Mouse (Mus musculus) liver, adult 2 months (tissue): ENCODE results near the gene Lats2. TPM values are rescaled to one million over a fixed set of nuclear protein-coding genes. Genes with fewer than 3 reads are reported as not detected.

Source experiments
- DNase-seq: peaks from one replicate; pipeline ENCODE4 v3.0.0-alpha.2; 2011; ENCODE audit warnings: low read depth, low spot score; ENCODE audit errors: extremely low read depth
- H3K27ac ChIP-seq: fragments of 200-500 bp; replicated peaks from 2 replicates; pipeline ENCODE4 v1.5.1; 2012; ENCODE audit warnings: low read depth, mild to moderate bottlenecking, control low read depth, inconsistent platforms, low read length; ENCODE audit not compliant: insufficient read depth
- H3K27me3 ChIP-seq: fragments of 200-500 bp; 2 replicates; pipeline ENCODE4 v1.6.1; 2012; ENCODE audit warnings: mild to moderate bottlenecking, moderate library complexity, low read length, inconsistent platforms; ENCODE audit not compliant: control insufficient read depth, insufficient read depth
- H3K36me3 ChIP-seq: fragments of 200-500 bp; 2 replicates; pipeline ENCODE4 v1.6.1; 2012; ENCODE audit warnings: low read length, inconsistent platforms; ENCODE audit not compliant: control insufficient read depth, insufficient read depth
- H3K4me1 ChIP-seq: fragments of 200-500 bp; 2 replicates; pipeline ENCODE4 v1.6.1; 2011; ENCODE audit warnings: low read length; ENCODE audit not compliant: control insufficient read depth, insufficient read depth
- H3K4me3 ChIP-seq: fragments of 200-500 bp; 2 replicates; pipeline ENCODE4 v1.5.1; 2011; ENCODE audit warnings: low read depth, mild to moderate bottlenecking, control low read depth, low read length, moderate library complexity; ENCODE audit not compliant: insufficient read depth
- H3K79me2 ChIP-seq: fragments of 200-500 bp; 2 replicates; pipeline ENCODE4 v1.6.1; 2012; ENCODE audit warnings: inconsistent platforms, mild to moderate bottlenecking, low read length, moderate library complexity; ENCODE audit not compliant: control insufficient read depth, insufficient read depth
- H3K9ac ChIP-seq: fragments of 200-500 bp; 2 replicates; pipeline ENCODE4 v1.6.1; 2012; ENCODE audit warnings: low read depth, mild to moderate bottlenecking, control low read depth, inconsistent platforms, low read length
- CTCF ChIP-seq: fragments of 200-500 bp; IDR thresholded peaks from 2 replicates; pipeline ENCODE4 v1.5.1; 2011; ENCODE audit warnings: low read depth, low read length, control low read depth
- POLR2A ChIP-seq: fragments of 200-500 bp; IDR thresholded peaks from 2 replicates; pipeline ENCODE4 v1.6.1; 2011; ENCODE audit warnings: low read length, control low read depth; ENCODE audit not compliant: insufficient read depth; ENCODE audit errors: extremely low read depth
- WGBS: fragments of 180-500 bp; shearing (Covaris S2); methylation state at CpG from one replicate; pipeline ENCODE4 v1.1.7; 2018; 5-methylcytosine and 5-hydroxymethylcytosine counted together
- polyA plus RNA-seq: library from polyadenylated mRNA; depleted of rRNA; stranded (reverse); fragments of >200 nt; gene quantifications from 2 replicates; pipeline ENCODE4 v1.2.3, GENCODE M21; 2012; rRNA removed
- total RNA-seq: library from RNA; depleted of rRNA; stranded (reverse); fragments of >200 nt; gene quantifications from 2 replicates; pipeline ENCODE4 v1.2.3, GENCODE M21; 2014; rRNA removed

Gene Lats2
- total and polyA plus RNA-seq, 2 experiments = 8.6 to 8.8 TPM

- Histone ChIP-seq H3K27me3 (no peaks in the 10 kb centered on the region), H3K4me3 (no peak overlapping the region), H3K36me3 (peaks cover 4% of the 10 kb centered on the region), H3K4me1 (no peaks in the 10 kb centered on the region), H3K79me2 (peaks cover 11% of the 10 kb centered on the region; the same call in 1 of the 2 replicates), H3K27ac (no peak overlapping the region), H3K9ac (no peak overlapping the region)
- no peak for DNase-seq
- TF ChIP-seq CTCF (no peak), POLR2A (no peak)
These were observed 108.7 kb downstream of the Lats2 start for GRCm38 (mm10) chr14:57649501-57649900.

DNA sequence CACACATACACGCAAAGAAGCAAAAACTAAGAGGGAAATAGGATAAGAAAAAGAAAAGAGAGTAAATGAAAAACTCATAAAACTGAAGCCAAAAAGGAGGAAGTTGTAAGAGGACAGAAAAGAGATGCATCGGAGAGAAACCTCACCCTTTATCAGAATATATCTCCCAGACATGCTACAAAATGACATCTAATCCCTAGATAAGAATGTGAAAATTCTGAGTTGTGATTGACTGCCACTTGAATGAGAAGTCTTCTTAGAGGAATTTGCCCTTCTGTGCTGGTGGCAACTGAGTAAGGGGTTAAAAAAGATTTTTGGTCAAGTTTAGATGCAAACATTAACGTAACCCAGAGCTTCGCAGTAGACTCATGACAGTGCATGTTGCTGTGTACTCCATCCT, 112.0 kb downstream of the Lats2 start:
- 91% methylated on average over 4 of the region's 4 CpGs for WGBS
- H3K27ac ChIP-seq = no peak overlapping the region
- H3K36me3 ChIP-seq = peaks cover 12% of the 10 kb centered on the region
- TF ChIP-seq POLR2A = no peak
- TF ChIP-seq CTCF = no peak
- H3K79me2 ChIP-seq = peaks cover 8% of the 10 kb centered on the region; the same call in 1 of the 2 replicates
- H3K4me1 ChIP-seq = no peaks in the 10 kb centered on the region
- H3K4me3 ChIP-seq = no peak overlapping the region
- no peak for DNase-seq
- H3K27me3 ChIP-seq = no peaks in the 10 kb centered on the region
- no peak overlapping the region for H3K9ac ChIP-seq

Other genes with a start within 250 kb of the Lats2 start
- not detected in 2 replicates for gene Il17d, start 233.6 kb downstream of the Lats2 start, total RNA-seq
- 0.17 TPM in 2 replicates for gene Il17d, start 233.6 kb downstream of the Lats2 start, polyA plus RNA-seq
- gene Eef1akmt1, start 186.8 kb downstream of the Lats2 start, total RNA-seq = 11.6 and 11.7 TPM in 2 replicates
- gene Eef1akmt1, start 186.8 kb downstream of the Lats2 start, polyA plus RNA-seq = 5.6 and 6.2 TPM in 2 replicates
- gene Xpo4, start 93.0 kb downstream of the Lats2 start, total RNA-seq = 8.0 and 8.1 TPM in 2 replicates
- gene Xpo4, start 93.0 kb downstream of the Lats2 start, polyA plus RNA-seq = 1.5 and 1.6 TPM in 2 replicates
- not detected in 2 replicates for gene Gm49361, start 12.3 kb downstream of the Lats2 start, total RNA-seq
- 0.07 TPM in 1 of 2 replicates, not detected in the other for gene Gm49361, start 12.3 kb downstream of the Lats2 start, polyA plus RNA-seq
- 15.2 and 18.8 TPM in 2 replicates for gene Sap18, start 39.8 kb upstream of the Lats2 start, total RNA-seq
- 3.5 and 7.2 TPM in 2 replicates for gene Sap18, start 39.8 kb upstream of the Lats2 start, polyA plus RNA-seq
- 0.13 and 0.18 TPM in 2 replicates for gene Ska3, start 67.8 kb upstream of the Lats2 start, total RNA-seq
- not detected in 2 replicates for gene Ska3, start 67.8 kb upstream of the Lats2 start, polyA plus RNA-seq
- 21.4 and 44.6 TPM in 2 replicates for gene Mrpl57, start 67.8 kb upstream of the Lats2 start, total RNA-seq
- 41.4 and 47.5 TPM in 2 replicates for gene Mrpl57, start 67.8 kb upstream of the Lats2 start, polyA plus RNA-seq
- gene Zdhhc20, start 131.9 kb upstream of the Lats2 start, total RNA-seq = 9.1 and 9.5 TPM in 2 replicates
- 1.5 and 2.3 TPM in 2 replicates for gene Zdhhc20, start 131.9 kb upstream of the Lats2 start, polyA plus RNA-seq
- gene Micu2, start 240.9 kb upstream of the Lats2 start, total RNA-seq = 35.9 and 43.6 TPM in 2 replicates
- 10.2 and 11.0 TPM in 2 replicates for gene Micu2, start 240.9 kb upstream of the Lats2 start, polyA plus RNA-seq